Mouse (Mus musculus) ZHBTc4 (cell line): ENCODE results near the gene Psmb5.
"Not testable (repeated sequence)": the region's sequence is repeated elsewhere in the genome, so short reads cannot be mapped to it uniquely, and the experiment has no call there.

Source experiments
- DNase-seq: peaks from one replicate; pipeline ENCODE4 v3.0.0-alpha.2; 2011; ENCODE audit warnings: low read depth, low spot score

The Psmb5 gene

GRCm38 (mm10) chr14:54630583-54631239 is 12.9 kb upstream of the Psmb5 start:
- DNase-seq = no peak

DNA sequence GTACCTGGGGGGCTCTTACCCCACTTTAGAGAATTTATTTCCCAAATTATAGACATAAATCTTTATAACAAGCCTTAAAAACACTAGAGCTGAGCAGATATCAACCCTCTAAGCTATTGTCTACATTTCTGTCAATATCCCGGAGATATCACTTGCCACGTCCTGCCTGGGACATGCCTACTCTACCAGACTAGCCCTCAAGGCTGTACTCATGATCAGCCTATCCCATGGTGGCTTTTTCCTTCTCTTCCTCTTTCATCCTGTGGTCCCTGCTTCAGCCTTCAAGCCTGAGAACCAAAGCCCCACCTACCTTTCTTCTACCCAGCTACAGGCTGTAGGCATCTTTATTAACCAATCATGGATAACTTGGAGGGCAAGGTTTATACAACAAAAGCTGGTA is 12.0 kb upstream of the Psmb5 start:
- no peak for DNase-seq

DNA sequence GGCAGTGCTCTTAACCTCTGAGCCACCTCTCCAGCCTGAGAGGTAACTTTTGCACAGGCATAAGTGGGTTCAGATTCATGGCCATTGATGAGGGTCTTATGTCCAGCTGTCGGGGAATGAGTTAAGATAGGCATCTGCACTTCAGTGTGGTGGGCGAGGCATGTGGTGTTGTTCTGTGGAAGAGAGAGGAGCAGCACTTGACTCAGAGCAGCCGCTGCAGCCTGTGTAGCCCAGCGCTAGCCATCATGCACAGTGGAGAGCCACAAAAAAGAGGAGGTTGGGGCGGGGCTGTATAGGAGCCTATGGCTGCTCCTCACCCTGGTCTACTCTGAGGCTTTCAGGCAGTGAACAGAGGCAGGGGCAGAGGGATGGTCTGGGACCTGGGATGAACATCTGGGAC is 10.3 kb upstream of the Psmb5 start:
- no peak for DNase-seq

GRCm38 (mm10) chr14:54624976-54625375 is 7.2 kb upstream of the Psmb5 start:
- no peak for DNase-seq

DNA sequence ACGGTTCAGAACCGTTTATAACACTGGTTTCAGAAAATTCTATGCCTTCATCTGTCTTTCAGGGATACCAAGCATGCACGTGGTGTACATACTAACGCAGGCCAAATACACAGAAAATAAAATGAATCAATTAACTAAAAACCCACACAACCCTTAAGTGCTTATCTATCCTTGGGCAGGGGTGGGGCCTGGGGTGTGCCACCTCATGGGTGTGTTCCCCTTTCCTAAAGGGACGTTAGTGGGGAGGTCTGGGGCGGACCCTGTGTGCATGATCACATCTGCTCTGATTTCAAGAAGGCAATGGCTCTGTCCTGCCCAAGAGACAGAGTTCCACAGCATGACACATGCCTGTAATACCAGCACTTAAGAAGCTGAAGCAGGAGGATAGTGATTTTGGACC is 5.5 kb upstream of the Psmb5 start:
- no peak for DNase-seq

- DNase-seq = no peak
These were observed 3.3 kb upstream of the Psmb5 start, which contains the start of gene Psmb11 for GRCm38 (mm10) chr14:54621133-54621532. Gene Psmb11, plus strand, starts transcription at chr14:54621433.

GRCm38 (mm10) chr14:54617152-54617896 is 498 bp downstream of the Psmb5 start:
- DNase-seq = peak; percentile 84

DNA sequence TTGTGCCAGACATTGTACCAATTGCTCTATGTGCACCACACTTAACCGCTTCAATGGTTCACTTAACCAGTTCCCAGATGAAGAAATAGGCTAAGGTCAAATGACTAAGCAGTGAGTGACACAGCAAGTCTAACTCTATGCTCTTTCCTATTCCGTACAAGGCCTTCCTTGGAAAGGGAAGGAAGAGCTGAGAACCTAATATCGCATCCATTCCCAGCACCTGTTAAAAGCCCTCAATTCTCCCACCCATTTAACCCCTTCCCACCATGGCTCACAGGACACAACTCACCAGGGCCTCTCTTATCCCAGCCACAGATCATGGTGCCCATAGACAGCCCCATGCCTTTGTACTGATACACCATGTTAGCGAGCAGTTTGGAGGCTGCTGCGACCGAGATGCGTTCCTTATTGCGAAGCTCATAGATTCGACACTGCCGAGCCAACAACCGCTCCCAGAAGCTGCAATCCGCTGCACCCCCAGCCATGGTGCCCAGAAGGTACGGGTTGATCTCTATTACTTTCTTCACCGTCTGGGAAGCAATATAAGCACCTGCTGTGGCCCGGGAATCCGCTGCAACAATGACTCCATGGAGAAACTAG is 1.5 kb downstream of the Psmb5 start:
- no peak for DNase-seq

DNA sequence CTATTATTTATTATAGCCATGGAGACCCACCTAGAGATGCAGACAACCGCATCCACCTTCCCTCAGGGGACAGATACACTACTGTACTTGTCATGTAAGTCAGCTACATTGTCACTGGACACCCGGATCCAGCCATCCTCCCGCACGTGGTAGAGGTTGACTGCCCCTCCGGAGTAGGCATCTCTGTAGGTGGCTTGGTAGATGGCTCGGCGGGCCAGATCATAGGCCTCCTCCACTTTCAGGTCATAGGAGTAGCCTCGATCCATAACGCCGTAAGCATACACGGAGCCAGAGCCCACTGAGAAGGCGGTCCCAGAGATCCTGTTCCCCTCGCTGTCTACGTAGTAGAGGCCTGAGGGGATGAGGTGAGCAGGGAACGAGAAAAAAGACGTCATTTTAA is 3.7 kb downstream of the Psmb5 start:
- not testable (repeated sequence) for DNase-seq

DNA sequence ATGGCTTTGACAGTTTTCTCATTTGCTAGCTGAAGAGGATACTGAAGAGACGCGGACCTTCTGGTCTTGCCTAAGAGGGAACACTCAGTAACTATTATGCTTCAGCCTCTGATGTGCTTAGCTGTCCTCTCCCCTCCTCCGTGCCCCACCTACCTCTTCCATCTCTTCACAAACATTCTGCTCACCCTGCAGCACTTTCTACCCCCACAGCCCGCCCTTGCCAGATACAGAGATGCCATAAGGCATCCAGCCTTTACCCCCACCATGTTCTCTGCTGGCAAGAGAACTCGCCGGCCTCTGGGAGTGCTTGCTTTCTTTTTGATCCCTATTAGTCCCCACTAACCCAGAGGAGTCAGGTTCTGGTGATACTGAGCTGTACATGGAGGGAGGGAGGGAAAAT is 7.2 kb downstream of the Psmb5 start:
- DNase-seq = no peak

GRCm38 (mm10) chr14:54609962-54610361 is 7.9 kb downstream of the Psmb5 start:
- peak; percentile 85 for DNase-seq

DNA sequence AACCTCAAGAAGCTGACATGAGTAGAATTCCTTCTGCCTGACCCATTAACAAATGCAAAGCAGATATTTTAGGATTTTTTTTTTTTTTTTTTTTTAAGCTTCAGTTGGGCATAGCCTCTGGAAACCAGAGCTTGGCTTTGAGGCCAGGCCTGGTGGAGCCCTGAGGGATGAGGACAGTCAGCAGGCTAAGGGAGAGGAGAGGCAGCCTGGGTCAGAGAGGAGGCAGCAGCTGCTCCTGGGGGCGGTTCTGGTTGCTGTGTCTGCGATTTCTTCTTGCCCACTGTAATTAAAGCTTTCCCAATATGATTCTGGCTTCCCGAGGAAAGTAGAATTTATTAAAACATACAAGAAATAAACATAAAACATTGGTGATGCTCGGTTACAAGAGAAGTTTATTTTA is 8.6 kb downstream of the Psmb5 start:
- no peak for DNase-seq

DNA sequence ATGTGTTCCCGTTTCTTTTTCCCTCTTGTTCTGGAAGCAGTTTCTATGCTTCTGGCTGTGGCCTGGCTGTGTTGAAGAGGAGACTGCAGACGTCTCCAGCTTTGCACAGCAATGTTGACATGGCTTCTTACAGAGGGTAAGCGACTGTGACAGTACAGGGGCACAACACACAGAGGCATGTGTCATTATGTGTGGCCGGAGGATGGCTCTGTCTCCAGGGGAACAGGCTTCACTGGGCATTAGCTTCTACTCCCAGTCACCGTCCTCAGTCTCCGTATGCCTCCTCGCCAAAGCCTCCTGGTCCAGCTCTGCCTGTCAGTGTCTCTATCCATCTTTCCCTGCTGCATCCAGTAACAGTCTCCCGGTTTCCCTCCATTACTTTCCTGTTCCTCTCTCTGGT is 10.6 kb downstream of the Psmb5 start:
- DNase-seq = no peak

DNA sequence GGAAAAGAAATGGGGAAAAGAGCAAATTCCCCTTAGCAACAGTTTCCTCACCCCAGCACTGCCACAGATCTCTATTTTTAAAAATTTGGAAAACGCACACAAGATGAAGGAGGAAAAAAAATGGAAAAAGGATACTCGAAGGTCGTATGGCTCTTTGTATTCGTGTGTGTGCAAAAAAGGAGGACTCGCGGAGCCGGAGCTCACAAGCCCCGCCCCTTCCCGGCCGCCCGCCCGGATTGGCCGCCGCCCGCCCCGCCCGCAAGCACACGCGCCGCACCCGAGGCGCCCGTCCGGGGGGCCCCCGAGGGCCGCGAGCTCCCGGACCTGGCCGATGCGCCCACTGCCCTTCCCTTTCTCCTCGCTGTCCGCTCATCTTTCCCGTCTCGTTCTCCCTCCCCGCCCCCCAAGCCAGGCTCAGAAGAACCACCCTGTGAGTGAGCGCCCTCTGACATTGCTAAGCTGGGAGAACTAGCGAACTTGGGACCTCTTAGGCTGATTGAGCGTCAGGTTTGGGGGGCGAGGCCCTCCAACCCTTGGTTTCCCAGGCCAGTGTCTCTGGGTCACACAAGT is 12.0 kb downstream of the Psmb5 start, which contains the start of gene 4931414P19Rik:
TSS of gene 4931414P19Rik (minus strand) at position 242 of the 570 bp plus-strand sequence.
- DNase-seq = peak; percentile 85

GRCm38 (mm10) chr14:54603686-54604085 is 14.1 kb downstream of the Psmb5 start:
- no peak for DNase-seq

DNA sequence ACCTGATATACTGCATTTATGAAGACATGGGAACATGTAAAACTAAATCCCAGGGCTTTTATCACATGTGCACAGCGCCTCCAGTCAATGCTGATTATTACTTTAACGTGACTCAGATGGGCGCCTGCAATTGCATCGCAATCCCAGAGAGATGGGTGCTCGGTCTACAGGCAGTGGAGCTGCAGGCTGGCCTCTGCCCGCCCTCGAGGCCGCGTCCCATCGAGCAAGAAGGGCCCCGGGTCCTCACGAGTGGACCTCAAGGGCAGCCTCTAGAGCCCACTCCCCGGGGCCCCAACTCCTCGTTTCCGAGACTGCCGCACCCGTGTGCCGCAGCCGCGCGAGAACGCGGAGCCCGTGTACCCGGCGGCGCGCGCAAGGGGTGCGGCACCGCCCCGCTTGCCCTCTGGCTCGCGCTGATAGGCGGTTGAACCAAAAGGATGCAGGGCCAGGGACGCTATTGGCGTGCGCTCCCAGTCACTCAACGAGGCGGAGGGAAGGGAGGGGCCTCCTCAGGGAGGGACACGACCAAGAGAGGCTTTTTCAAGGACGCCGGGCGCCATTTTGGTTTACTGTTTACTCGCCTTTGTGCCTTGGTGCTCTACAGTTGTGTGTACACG is 14.7 kb downstream of the Psmb5 start:
- peak; percentile 99 for DNase-seq

GRCm38 (mm10) chr14:54602613-54603012 is 15.2 kb downstream of the Psmb5 start:
- peak; percentile 32 for DNase-seq

GRCm38 (mm10) chr14:54601601-54602000 is 16.2 kb downstream of the Psmb5 start:
- no peak for DNase-seq

DNA sequence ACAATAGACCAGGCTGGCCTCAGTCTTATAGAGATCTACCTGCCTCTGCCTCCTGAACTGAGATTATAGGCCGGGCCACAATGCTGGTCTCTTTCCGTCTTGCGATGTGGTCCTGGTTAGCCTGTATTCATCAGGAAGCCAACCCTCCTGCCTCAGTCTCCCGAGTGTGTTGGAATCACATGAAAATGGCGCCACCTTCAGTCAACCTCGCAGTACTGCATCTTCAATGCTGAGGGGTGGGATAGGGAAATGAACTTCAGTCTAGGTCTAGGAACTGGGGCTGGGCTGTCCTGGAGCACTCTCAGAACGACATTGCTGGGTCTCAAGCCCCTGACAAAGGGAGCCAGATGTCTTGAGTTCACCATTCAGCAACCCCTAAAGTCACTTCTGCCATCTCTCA is 20.7 kb downstream of the Psmb5 start:
- DNase-seq = peak; percentile 87

DNA sequence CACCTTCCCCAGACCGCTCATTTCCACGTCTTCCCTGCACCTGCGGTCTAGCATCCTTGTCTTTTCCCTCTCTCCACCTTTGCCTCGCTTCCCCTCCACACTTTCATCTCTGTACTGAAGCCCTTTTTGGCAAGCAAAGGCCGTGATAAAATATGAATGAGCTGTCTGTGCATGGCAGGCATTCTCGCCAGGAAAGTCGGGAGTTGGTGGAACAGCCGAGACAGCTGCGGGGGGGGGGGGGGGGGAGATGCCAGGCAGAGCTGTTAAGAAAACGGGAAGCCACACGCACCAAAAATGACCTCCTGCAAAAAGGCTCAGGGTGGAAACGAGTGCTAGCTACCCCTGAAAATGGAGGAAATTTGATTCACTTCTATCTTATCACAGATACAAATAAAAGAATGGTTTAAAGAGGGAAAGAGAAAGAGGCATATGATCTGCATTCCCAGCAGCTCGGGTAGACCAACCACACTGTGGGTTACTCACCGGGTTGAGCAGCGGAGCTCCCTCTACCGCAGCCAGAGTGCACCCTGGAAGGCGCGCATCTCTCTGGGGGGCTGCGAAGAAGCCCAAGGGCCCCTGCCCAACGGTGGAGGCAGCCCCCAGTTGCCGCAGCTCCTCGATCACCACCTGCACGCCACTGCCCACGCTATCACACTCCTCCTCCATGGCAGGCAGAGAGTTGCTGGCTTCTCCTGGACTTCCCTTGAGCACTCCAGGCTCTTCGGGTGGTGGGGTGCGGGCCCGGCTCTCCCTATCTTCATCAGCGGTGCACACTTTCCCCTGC is 23.0 kb downstream of the Psmb5 start:
- no peak for DNase-seq

GRCm38 (mm10) chr14:54594055-54594454 is 23.8 kb downstream of the Psmb5 start:
- peak; percentile 73 for DNase-seq
